Mouse (Mus musculus): ENCODE measurements at regions not wholly inside any gene's neighbourhood (a gene's known extent, or its start where the extent isn't known, plus 50 kb on each side); places are given as distances from the start of the nearest gene placed in this dataset.

DNA sequence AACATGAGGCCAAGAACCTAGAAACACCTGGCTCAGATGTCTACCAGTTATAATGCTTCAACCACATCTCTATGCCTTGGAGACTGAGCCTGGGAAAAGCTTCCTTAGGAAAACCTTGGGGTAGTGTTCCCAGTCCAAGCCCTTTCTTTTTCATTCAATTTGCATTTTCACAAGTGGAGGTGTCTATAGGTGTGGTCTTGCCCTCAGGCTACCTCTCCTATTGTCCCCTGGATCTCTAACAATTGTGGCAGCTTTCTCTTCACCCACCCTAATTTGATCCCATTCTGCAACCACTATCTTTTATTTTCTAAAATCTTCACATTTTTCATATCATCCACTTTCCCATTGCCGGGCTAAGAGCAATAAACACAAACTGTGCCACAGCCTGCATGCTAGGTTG lies 251.0 kb upstream of the Rbms1 start:
- TF ChIP-seq REST (IDR thresholded peaks at IDR 0.05; ENCODE audit: insufficient read depth, insufficient read length) (no peak), TCF12 (IDR thresholded peaks at IDR 0.05; ENCODE audit: insufficient read depth, poor library complexity, severe bottlenecking) (no peak), USF1 (IDR thresholded peaks at IDR 0.05; ENCODE audit: low read depth) (no peak), MYOD1 (IDR thresholded peaks at IDR 0.05; ENCODE audit: control insufficient read depth in 1 of 3, insufficient read length in 2 of 3, low read depth in 2 of 3) (no peak), MAX (IDR thresholded peaks at IDR 0.05; ENCODE audit: low read depth) (no peak), CEBPB (IDR thresholded peaks at IDR 0.05; ENCODE audit: insufficient read depth, poor library complexity, severe bottlenecking) (no peak), MYOG (IDR thresholded peaks at IDR 0.05; ENCODE audit: control insufficient read depth in 1 of 3, insufficient read depth in 1 of 3, insufficient read length in 2 of 3, low read depth in 2 of 3) (no peak), TCF3 (IDR thresholded peaks at IDR 0.05; ENCODE audit: insufficient read length, low read depth) (no peak), SRF (IDR thresholded peaks at IDR 0.05; ENCODE audit: control insufficient read depth, insufficient read length, low read depth) (no peak), POLR2A (IDR thresholded peaks at IDR 0.05; ENCODE audit: insufficient read length, low read depth) (no peak)
- H3ac ChIP-seq (ENCODE audit: control insufficient read depth, insufficient read length): no peak overlapping the region

DNA sequence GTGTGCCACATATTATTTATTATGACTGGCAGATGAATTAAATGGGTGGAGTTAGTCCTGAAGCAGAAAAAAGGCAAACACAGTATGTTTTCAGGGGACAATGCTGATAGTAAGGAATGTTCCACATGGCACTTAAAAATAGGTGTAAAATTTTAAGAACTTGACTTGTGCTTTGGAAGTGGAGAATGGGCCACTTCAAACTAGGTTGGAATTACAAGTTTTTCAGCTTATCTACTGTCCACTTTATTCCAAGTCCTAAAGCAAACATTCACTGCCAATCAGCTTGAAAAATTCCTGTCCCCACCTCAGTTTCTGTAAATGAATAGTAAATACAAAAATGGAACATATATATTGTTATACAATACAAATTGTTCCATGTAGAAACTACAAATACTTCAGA lies 238.4 kb upstream of the Rbms1 start:
- Histone ChIP-seq H3K4me3 (no peak overlapping the region), H3ac (ENCODE audit: control insufficient read depth, insufficient read length) (no peak overlapping the region), H3K4me2 (ENCODE audit: low read depth) (no peak overlapping the region), H3K79me2 (ENCODE audit: control insufficient read depth, insufficient read depth) (no peaks in the 10 kb centered on the region), H3K36me3 (ENCODE audit: control insufficient read depth, insufficient read depth) (no peaks in the 10 kb centered on the region), H3K27me3 (ENCODE audit: control insufficient read depth, insufficient read depth, insufficient read length) (no peaks in the 10 kb centered on the region)
- TF ChIP-seq POLR2A (IDR thresholded peaks at IDR 0.05; ENCODE audit: insufficient read length, low read depth) (no peak), E2F4 (IDR thresholded peaks at IDR 0.05; ENCODE audit: insufficient read depth) (no peak), TCF12 (IDR thresholded peaks at IDR 0.05; ENCODE audit: insufficient read depth, poor library complexity, severe bottlenecking) (no peak), MAX (IDR thresholded peaks at IDR 0.05; ENCODE audit: low read depth) (no peak), MYOG (IDR thresholded peaks at IDR 0.05; ENCODE audit: control insufficient read depth in 1 of 3, insufficient read depth in 1 of 3, insufficient read length in 2 of 3, low read depth in 2 of 3) (no peak), MYOD1 (IDR thresholded peaks at IDR 0.05; ENCODE audit: control insufficient read depth in 1 of 3, insufficient read length in 2 of 3, low read depth in 2 of 3) (no peak), USF1 (IDR thresholded peaks at IDR 0.05; ENCODE audit: low read depth) (no peak), CEBPB (IDR thresholded peaks at IDR 0.05; ENCODE audit: insufficient read depth, poor library complexity, severe bottlenecking) (no peak), REST (IDR thresholded peaks at IDR 0.05; ENCODE audit: insufficient read depth, insufficient read length) (no peak), SRF (IDR thresholded peaks at IDR 0.05; ENCODE audit: control insufficient read depth, insufficient read length, low read depth) (no peak), POLR2AphosphoS2 (IDR thresholded peaks at IDR 0.05; ENCODE audit: insufficient read length, low read depth) (no peak)

More for the DNA sequence above, 251.0 kb upstream of the Rbms1 start:
- Histone ChIP-seq H3K4me3 (no peak overlapping the region), H3K4me2 (ENCODE audit: low read depth) (no peak overlapping the region), H3K27me3 (ENCODE audit: control insufficient read depth, insufficient read depth, insufficient read length) (no peaks in the 10 kb centered on the region), H3K79me2 (ENCODE audit: control insufficient read depth, insufficient read depth) (no peaks in the 10 kb centered on the region), H3K36me3 (ENCODE audit: control insufficient read depth, insufficient read depth) (no peaks in the 10 kb centered on the region)

DNA sequence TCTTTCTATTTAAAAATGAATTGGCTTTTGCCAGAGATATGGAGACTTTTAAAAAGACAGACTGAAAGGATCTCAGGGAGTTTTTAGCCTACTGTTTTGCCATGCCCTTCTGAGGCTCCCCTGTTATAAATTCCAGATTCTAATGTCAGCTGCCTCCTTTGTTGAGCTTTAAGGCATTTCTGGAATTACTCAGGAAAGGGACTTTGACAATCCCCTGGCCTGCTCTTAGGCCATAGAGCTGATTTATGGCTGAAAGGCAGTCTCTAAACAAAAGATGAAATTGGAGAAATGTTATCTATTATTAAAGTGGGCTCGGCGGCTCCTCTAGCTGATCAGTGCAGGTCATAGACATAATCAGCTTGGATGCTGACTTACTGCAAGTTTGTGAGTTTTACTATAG lies 231.0 kb upstream of the Rbms1 start:
- Histone ChIP-seq H3K27me3 (ENCODE audit: control insufficient read depth, insufficient read depth, insufficient read length) (no peaks in the 10 kb centered on the region), H3K4me3 (no peak overlapping the region), H3ac (ENCODE audit: control insufficient read depth, insufficient read length) (no peak overlapping the region), H3K36me3 (ENCODE audit: control insufficient read depth, insufficient read depth) (no peaks in the 10 kb centered on the region), H3K79me2 (ENCODE audit: control insufficient read depth, insufficient read depth) (no peaks in the 10 kb centered on the region), H3K4me2 (ENCODE audit: low read depth) (no peak overlapping the region)
- TF ChIP-seq CEBPB (IDR thresholded peaks at IDR 0.05; ENCODE audit: insufficient read depth, poor library complexity, severe bottlenecking) (no peak), MYOG (IDR thresholded peaks at IDR 0.05; ENCODE audit: control insufficient read depth in 1 of 3, insufficient read depth in 1 of 3, insufficient read length in 2 of 3, low read depth in 2 of 3) (no peak), TCF3 (IDR thresholded peaks at IDR 0.05; ENCODE audit: insufficient read length, low read depth) (no peak)

DNA sequence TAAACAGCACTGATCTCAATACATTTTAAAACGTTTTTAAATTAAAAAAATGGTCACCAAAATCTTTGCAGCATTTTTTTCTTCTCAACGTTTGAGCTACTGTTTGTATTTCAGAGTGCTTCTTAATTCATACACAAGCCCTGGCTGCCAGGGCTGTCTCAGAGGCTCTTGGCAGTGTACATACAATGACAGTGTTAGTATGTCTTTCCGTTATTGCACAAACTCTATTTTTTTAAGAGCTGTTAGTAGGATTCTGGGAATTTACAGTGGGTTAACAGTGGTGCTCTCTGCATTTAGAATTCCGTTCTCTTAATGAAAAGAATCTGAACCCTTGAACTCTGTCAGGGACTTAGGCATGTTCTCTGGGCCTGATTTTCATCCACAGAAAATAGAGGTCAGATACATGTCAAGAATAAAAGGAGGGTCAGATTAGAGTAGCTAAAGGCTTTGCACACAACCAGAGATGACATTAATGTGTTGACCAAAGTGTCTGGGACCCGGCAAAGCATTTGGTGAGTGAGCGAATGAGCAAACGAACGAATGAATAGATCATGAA lies 219.5 kb upstream of the Rbms1 start:
- Histone ChIP-seq H3K79me2 (ENCODE audit: control insufficient read depth, insufficient read depth) (no peaks in the 10 kb centered on the region), H3K4me2 (ENCODE audit: low read depth) (no peak overlapping the region), H3K27me3 (ENCODE audit: control insufficient read depth, insufficient read depth, insufficient read length) (no peaks in the 10 kb centered on the region), H3ac (ENCODE audit: control insufficient read depth, insufficient read length) (no peak overlapping the region), H3K36me3 (ENCODE audit: control insufficient read depth, insufficient read depth) (no peaks in the 10 kb centered on the region), H3K4me3 (no peak overlapping the region)
- no peak for TF ChIP-seq REST (IDR thresholded peaks at IDR 0.05; ENCODE audit: insufficient read depth, insufficient read length)
- no peak for TF ChIP-seq CEBPB (IDR thresholded peaks at IDR 0.05; ENCODE audit: insufficient read depth, poor library complexity, severe bottlenecking)
- no peak for TF ChIP-seq TCF12 (IDR thresholded peaks at IDR 0.05; ENCODE audit: insufficient read depth, poor library complexity, severe bottlenecking)
- TF ChIP-seq MYOG (IDR thresholded peaks at IDR 0.05; ENCODE audit: control insufficient read depth in 1 of 3, insufficient read depth in 1 of 3, insufficient read length in 2 of 3, low read depth in 2 of 3): no peak
- no peak for TF ChIP-seq TCF3 (IDR thresholded peaks at IDR 0.05; ENCODE audit: insufficient read length, low read depth)
- no peak for TF ChIP-seq MAX (IDR thresholded peaks at IDR 0.05; ENCODE audit: low read depth)
- TF ChIP-seq E2F4 (IDR thresholded peaks at IDR 0.05; ENCODE audit: insufficient read depth): no peak
- TF ChIP-seq POLR2AphosphoS2 (IDR thresholded peaks at IDR 0.05; ENCODE audit: insufficient read length, low read depth): no peak

DNA sequence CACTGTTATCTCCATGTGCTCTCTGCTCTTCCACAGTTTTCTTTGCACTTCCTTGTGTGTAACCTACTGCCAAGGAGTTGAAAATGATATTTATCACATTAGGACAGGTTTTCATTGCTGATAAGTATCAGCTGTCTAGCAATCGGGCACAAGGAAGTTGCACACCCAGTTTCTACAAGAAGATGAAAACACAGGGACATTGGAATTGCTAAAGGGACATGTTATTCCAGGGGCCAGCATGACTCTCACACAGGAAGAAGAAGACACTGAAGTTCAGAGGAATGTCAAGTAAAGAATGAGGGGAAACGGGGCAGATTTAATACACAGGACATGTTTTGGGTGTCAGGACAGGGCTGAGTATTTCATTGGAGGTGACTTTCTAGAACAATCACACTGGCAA lies 214.8 kb upstream of the Rbms1 start:
- Histone ChIP-seq H3K27me3 (ENCODE audit: control insufficient read depth, insufficient read depth, insufficient read length) (no peaks in the 10 kb centered on the region), H3ac (ENCODE audit: control insufficient read depth, insufficient read length) (no peak overlapping the region), H3K4me2 (ENCODE audit: low read depth) (no peak overlapping the region), H3K4me3 (no peak overlapping the region), H3K79me2 (ENCODE audit: control insufficient read depth, insufficient read depth) (no peaks in the 10 kb centered on the region), H3K36me3 (ENCODE audit: control insufficient read depth, insufficient read depth) (no peaks in the 10 kb centered on the region)
- no peak for TF ChIP-seq MYOD1 (IDR thresholded peaks at IDR 0.05; ENCODE audit: control insufficient read depth in 1 of 3, insufficient read length in 2 of 3, low read depth in 2 of 3)
- TF ChIP-seq SRF (IDR thresholded peaks at IDR 0.05; ENCODE audit: control insufficient read depth, insufficient read length, low read depth): no peak
- no peak for TF ChIP-seq MYOG (IDR thresholded peaks at IDR 0.05; ENCODE audit: control insufficient read depth in 1 of 3, insufficient read depth in 1 of 3, insufficient read length in 2 of 3, low read depth in 2 of 3)
- TF ChIP-seq MAX (IDR thresholded peaks at IDR 0.05; ENCODE audit: low read depth): no peak
- no peak for TF ChIP-seq REST (IDR thresholded peaks at IDR 0.05; ENCODE audit: insufficient read depth, insufficient read length)
- TF ChIP-seq USF1 (IDR thresholded peaks at IDR 0.05; ENCODE audit: low read depth): no peak
- TF ChIP-seq TCF12 (IDR thresholded peaks at IDR 0.05; ENCODE audit: insufficient read depth, poor library complexity, severe bottlenecking): no peak
- no peak for TF ChIP-seq TCF3 (IDR thresholded peaks at IDR 0.05; ENCODE audit: insufficient read length, low read depth)
- TF ChIP-seq E2F4 (IDR thresholded peaks at IDR 0.05; ENCODE audit: insufficient read depth): no peak
- TF ChIP-seq CEBPB (IDR thresholded peaks at IDR 0.05; ENCODE audit: insufficient read depth, poor library complexity, severe bottlenecking): no peak
- no peak for TF ChIP-seq POLR2A (IDR thresholded peaks at IDR 0.05; ENCODE audit: insufficient read length, low read depth)
- TF ChIP-seq POLR2AphosphoS2 (IDR thresholded peaks at IDR 0.05; ENCODE audit: insufficient read length, low read depth): no peak
